Mouse (Mus musculus) heart, embryonic 16.5 days (tissue): ENCODE data around the gene Slc30a2. TPM values are rescaled to one million over a fixed set of nuclear protein-coding genes. Genes with fewer than 3 reads are reported as not detected.

Experiments used
- ATAC-seq: fragments of 200-750 bp; cut with Nextera tagmentation; replicated peaks from 2 replicates; pipeline ENCODE4 v1.8.0; 2017; ENCODE audit warnings: moderate number of reproducible peaks; ENCODE audit not compliant: insufficient read depth, low FRiP score; ENCODE audit errors: extremely low read depth
- H3K27ac ChIP-seq: fragments of 300-500 bp; sonication (generic); 2 replicates; pipeline ENCODE4 v1.5.1; 2014; ENCODE audit warnings: mild to moderate bottlenecking, low read length, control low read depth, moderate library complexity
- H3K27me3 ChIP-seq: fragments of 300-500 bp; sonication (generic); 2 replicates; pipeline ENCODE4 v1.6.1; 2014; ENCODE audit warnings: low read length, mixed read lengths; ENCODE audit not compliant: control insufficient read depth, insufficient read depth
- H3K36me3 ChIP-seq: fragments of 300-500 bp; sonication (generic); 2 replicates; pipeline ENCODE4 v1.6.1; 2014; ENCODE audit not compliant: control insufficient read depth, insufficient read depth
- H3K4me1 ChIP-seq: fragments of 300-500 bp; sonication (generic); 2 replicates; pipeline ENCODE4 v1.6.1; 2014; ENCODE audit warnings: low read length, mixed read lengths; ENCODE audit not compliant: control insufficient read depth, insufficient read depth
- H3K4me2 ChIP-seq: fragments of 300-500 bp; sonication (generic); 2 replicates; pipeline ENCODE4 v1.6.1; 2014; ENCODE audit warnings: low read depth, mild to moderate bottlenecking, control low read depth, low read length
- H3K4me3 ChIP-seq: fragments of 300-500 bp; sonication (generic); 2 replicates; pipeline ENCODE4 v1.5.1; 2014; ENCODE audit warnings: mild to moderate bottlenecking, control low read depth, low read length
- H3K9ac ChIP-seq: fragments of 300-500 bp; sonication (generic); 2 replicates; pipeline ENCODE4 v1.6.1; 2014; ENCODE audit warnings: low read length, control low read depth
- H3K9me3 ChIP-seq: fragments of 300-500 bp; sonication (generic); replicated peaks from 2 replicates; pipeline ENCODE4 v1.6.1; 2016; ENCODE audit warnings: low read length; ENCODE audit not compliant: control insufficient read depth
- WGBS: fragments of 180-500 bp; shearing (Covaris S2); extraction: QIAGEN DNeasy Blood & Tissue Kit; methylation state at CpG from one replicate; pipeline ENCODE4 v1.1.7; 2014; 5-methylcytosine and 5-hydroxymethylcytosine counted together
- polyA plus RNA-seq: library from polyadenylated mRNA; unstranded; fragments of >200 nt; fragmentation: Nextera tagmentation; extraction: Ambion mirVana; gene quantifications from 2 replicates; pipeline ENCODE4 v1.2.1, GENCODE M21; 2015

Slc30a2 gene
- polyA plus RNA-seq, 1 experiment from 2014 or later = 0.42 TPM

- peak; percentile 78 for ATAC-seq
- Histone ChIP-seq H3K36me3 (peaks cover 7% of the 10 kb centered on the region; the same call in 1 of the 2 replicates), H3K4me3 (peak within 1 kb of the TSS; percentile 59), H3K9me3 (peaks cover 4% of the 10 kb centered on the region), H3K4me2 (peak within 1 kb of the TSS; percentile 71), H3K9ac (peak within 1 kb of the TSS; percentile 78), H3K27ac (peak within 1 kb of the TSS; percentile 96), H3K27me3 (no peaks in the 10 kb centered on the region), H3K4me1 (peaks cover 29% of the 10 kb centered on the region)
- WGBS = 23% methylated on average over 11 of the region's 11 CpGs
These were observed 28.1 kb upstream of the Slc30a2 start, which contains the start of gene Trim63 for GRCm38 (mm10) chr4:134314876-134315275. Gene Trim63 (plus strand): TSS chr4:134315120.

- peak overlapping the region; percentile 71 for H3K4me2 ChIP-seq
- peak overlapping the region; percentile 59 for H3K4me3 ChIP-seq
These were observed 27.5 kb upstream of the Slc30a2 start for GRCm38 (mm10) chr4:134315470-134315869.

GRCm38 (mm10) chr4:134316390-134316789 is 26.6 kb upstream of the Slc30a2 start:
- Histone ChIP-seq H3K9ac (peak overlapping the region; percentile 78), H3K4me3 (peak overlapping the region; percentile 59)
- 29% methylated on average over 16 of the region's 16 CpGs for WGBS

More at GRCm38 (mm10) chr4:134315470-134315869, 27.5 kb upstream of the Slc30a2 start:
- Histone ChIP-seq H3K9me3 (peaks cover 4% of the 10 kb centered on the region), H3K36me3 (peaks cover 10% of the 10 kb centered on the region; the same call in 1 of the 2 replicates), H3K4me1 (peaks cover 32% of the 10 kb centered on the region), H3K27ac (peak overlapping the region; percentile 96), H3K27me3 (no peaks in the 10 kb centered on the region), H3K9ac (peak overlapping the region; percentile 78)
- peak; percentile 89 for ATAC-seq
- 22% methylated on average over 9 of the region's 9 CpGs for WGBS

GRCm38 (mm10) chr4:134319074-134319473 is 23.9 kb upstream of the Slc30a2 start:
- peak overlapping the region; percentile 65 for H3K27ac ChIP-seq
- peak overlapping the region; percentile 71 for H3K4me2 ChIP-seq
- peak overlapping the region; percentile 59 for H3K4me3 ChIP-seq
- peaks cover 32% of the 10 kb centered on the region for H3K4me1 ChIP-seq
- H3K36me3 ChIP-seq = peaks cover 28% of the 10 kb centered on the region
- no peaks in the 10 kb centered on the region for H3K27me3 ChIP-seq
- no peak for ATAC-seq
- WGBS = 60% methylated on average over 5 of the region's 5 CpGs
- peak overlapping the region; percentile 56 for H3K9ac ChIP-seq
- H3K9me3 ChIP-seq = no peaks in the 10 kb centered on the region

More at GRCm38 (mm10) chr4:134316390-134316789, 26.6 kb upstream of the Slc30a2 start:
- peaks cover 12% of the 10 kb centered on the region for H3K36me3 ChIP-seq
- peak overlapping the region; percentile 71 for H3K4me2 ChIP-seq
- peak overlapping the region; percentile 96 for H3K27ac ChIP-seq
- peaks cover 4% of the 10 kb centered on the region for H3K9me3 ChIP-seq
- peaks cover 32% of the 10 kb centered on the region for H3K4me1 ChIP-seq
- ATAC-seq = peak; percentile 21; the same call in 1 of the 2 replicates
- H3K27me3 ChIP-seq = no peaks in the 10 kb centered on the region

GRCm38 (mm10) chr4:134319674-134320073 is 23.3 kb upstream of the Slc30a2 start:
- no peak for ATAC-seq
- Histone ChIP-seq H3K4me3 (peak overlapping the region; percentile 59), H3K36me3 (peaks cover 33% of the 10 kb centered on the region), H3K4me1 (peaks cover 30% of the 10 kb centered on the region), H3K27me3 (no peaks in the 10 kb centered on the region), H3K4me2 (peak overlapping the region; percentile 71), H3K9me3 (no peaks in the 10 kb centered on the region), H3K9ac (peak overlapping the region; percentile 56), H3K27ac (peak overlapping the region; percentile 65)
- 59% methylated on average over 5 of the region's 5 CpGs for WGBS

- Histone ChIP-seq H3K9me3 (no peaks in the 10 kb centered on the region), H3K4me2 (no peak overlapping the region), H3K27ac (no peak overlapping the region), H3K9ac (no peak overlapping the region), H3K4me3 (no peak overlapping the region), H3K36me3 (peaks cover 49% of the 10 kb centered on the region), H3K4me1 (peaks cover 31% of the 10 kb centered on the region), H3K27me3 (no peaks in the 10 kb centered on the region)
- 52% methylated on average over 3 of the region's 3 CpGs for WGBS
- no peak for ATAC-seq
These were observed 21.5 kb upstream of the Slc30a2 start for GRCm38 (mm10) chr4:134321524-134321923.

GRCm38 (mm10) chr4:134324655-134325054 is 18.3 kb upstream of the Slc30a2 start:
- no peak overlapping the region for H3K4me2 ChIP-seq
- H3K9ac ChIP-seq = no peak overlapping the region
- H3K4me3 ChIP-seq = no peak overlapping the region
- peaks cover 48% of the 10 kb centered on the region for H3K36me3 ChIP-seq
- H3K27ac ChIP-seq = no peak overlapping the region
- WGBS = 31% methylated on average over 5 of the region's 5 CpGs
- no peaks in the 10 kb centered on the region for H3K9me3 ChIP-seq
- H3K27me3 ChIP-seq = no peaks in the 10 kb centered on the region
- H3K4me1 ChIP-seq = peaks cover 13% of the 10 kb centered on the region
- no peak for ATAC-seq

GRCm38 (mm10) chr4:134326859-134327530 is 16.0 kb upstream of the Slc30a2 start:
- 55% methylated on average over 5 of the region's 5 CpGs for WGBS
- peaks cover 8% of the 10 kb centered on the region for H3K4me1 ChIP-seq
- no peaks in the 10 kb centered on the region for H3K27me3 ChIP-seq
- H3K4me3 ChIP-seq = no peak overlapping the region
- no peak overlapping the region for H3K9ac ChIP-seq
- ATAC-seq = no peak
- H3K36me3 ChIP-seq = peaks cover 36% of the 10 kb centered on the region
- no peak overlapping the region for H3K27ac ChIP-seq
- H3K4me2 ChIP-seq = no peak overlapping the region
- H3K9me3 ChIP-seq = no peaks in the 10 kb centered on the region

GRCm38 (mm10) chr4:134328151-134328550 is 14.8 kb upstream of the Slc30a2 start:
- H3K4me3 ChIP-seq = no peak overlapping the region
- H3K27ac ChIP-seq = no peak overlapping the region
- 56% methylated on average over 8 of the region's 8 CpGs for WGBS
- no peak for ATAC-seq
- peaks cover 8% of the 10 kb centered on the region for H3K4me1 ChIP-seq
- no peaks in the 10 kb centered on the region for H3K27me3 ChIP-seq
- H3K9ac ChIP-seq = no peak overlapping the region
- no peak overlapping the region for H3K4me2 ChIP-seq
- no peaks in the 10 kb centered on the region for H3K9me3 ChIP-seq
- H3K36me3 ChIP-seq = peaks cover 28% of the 10 kb centered on the region
